Mouse (Mus musculus): ENCODE results near the gene Sowahc.

DNA sequence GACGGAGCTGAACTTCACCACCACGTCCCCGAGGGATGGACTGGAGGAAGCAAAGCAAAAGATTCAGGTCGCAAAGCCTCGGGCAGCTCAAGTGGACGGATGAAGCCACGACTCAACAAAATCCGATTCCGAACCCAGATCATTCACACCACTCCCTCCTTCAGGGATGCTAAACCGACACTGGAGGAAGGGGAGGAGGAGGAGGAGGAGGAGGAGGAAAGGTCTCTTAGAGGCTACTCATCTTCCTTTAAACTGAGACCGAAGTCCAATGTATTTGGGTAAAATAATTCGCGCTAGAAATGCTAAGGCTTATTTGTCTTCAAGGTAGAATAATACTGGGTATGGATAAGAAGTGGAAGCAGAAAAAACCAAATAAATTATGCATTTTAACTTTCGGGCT is 1.5 kb downstream of the Sowahc start:
- TF ChIP-seq GATA1 (IDR thresholded peaks at IDR 0.05; ENCODE audit: low read length) (no peak), TAL1 (IDR thresholded peaks at IDR 0.05; ENCODE audit: low read length) (no peak)

Data from erythroblast, embryonic 14.5 days (primary cell).